Mouse (Mus musculus) intestine, embryonic 15.5 days (tissue): Measurements from ENCODE around the gene Ghrh. TPM values are rescaled to one million over a fixed set of nuclear protein-coding genes. Genes with fewer than 3 reads are reported as not detected.
"Not testable (repeated sequence)": the region's sequence is repeated elsewhere in the genome, so short reads cannot be mapped to it uniquely, and the experiment has no call there.

ENCODE experiments used
- ATAC-seq: fragments of 200-750 bp; cut with Nextera tagmentation; 2 replicates; pipeline ENCODE4 v1.8.0; 2017; ENCODE audit warnings: moderate TSS enrichment, moderate library complexity
- H3K27ac ChIP-seq: fragments of 300-500 bp; sonication (generic); 2 replicates; pipeline ENCODE4 v1.5.1; 2015; ENCODE audit warnings: mild to moderate bottlenecking, inconsistent platforms
- H3K27me3 ChIP-seq: fragments of 300-500 bp; sonication (generic); replicated peaks from 2 replicates; pipeline ENCODE4 v1.6.1; 2015; ENCODE audit warnings: inconsistent platforms
- H3K36me3 ChIP-seq: fragments of 300-500 bp; sonication (generic); 2 replicates; pipeline ENCODE4 v1.6.1; 2015; ENCODE audit warnings: inconsistent platforms
- H3K4me1 ChIP-seq: fragments of 300-500 bp; sonication (generic); replicated peaks from 2 replicates; pipeline ENCODE4 v1.6.1; 2015; ENCODE audit warnings: inconsistent platforms
- H3K4me2 ChIP-seq: fragments of 300-500 bp; sonication (generic); replicated peaks from 2 replicates; pipeline ENCODE4 v1.6.1; 2015; ENCODE audit warnings: mild to moderate bottlenecking, inconsistent platforms
- H3K4me3 ChIP-seq: fragments of 300-500 bp; sonication (generic); replicated peaks from 2 replicates; pipeline ENCODE4 v1.5.1; 2015; ENCODE audit warnings: inconsistent platforms
- H3K9ac ChIP-seq: fragments of 300-500 bp; sonication (generic); 2 replicates; pipeline ENCODE4 v1.6.1; 2015; ENCODE audit warnings: inconsistent platforms
- H3K9me3 ChIP-seq: fragments of 300-500 bp; sonication (generic); 2 replicates; pipeline ENCODE4 v1.6.1; 2016; ENCODE audit warnings: inconsistent platforms
- WGBS: fragments of 180-500 bp; shearing (Covaris S2); methylation state at CpG from one replicate; pipeline ENCODE4 v1.1.7; 2015; 5-methylcytosine and 5-hydroxymethylcytosine counted together
- polyA plus RNA-seq: library from polyadenylated mRNA; unstranded; fragments of >200 nt; fragmentation: Nextera tagmentation; extraction: Ambion mirVana; gene quantifications from 2 replicates; pipeline ENCODE4 v1.2.1, GENCODE M21; 2015

Ghrh gene
- 0.64 and 1.00 TPM in 2 replicates for polyA plus RNA-seq

GRCm38 (mm10) chr2:157347361-157348159 is at the start of gene Ghrh:
Gene Ghrh (minus strand): TSS chr2:157347506.
- no peak within 1 kb of the TSS for H3K4me3 ChIP-seq
- ATAC-seq = peak; percentile 60
- peak within 1 kb of the TSS; percentile 82 for H3K27ac ChIP-seq
- no peaks in the 10 kb centered on the region for H3K27me3 ChIP-seq
- no peaks in the 10 kb centered on the region for H3K9me3 ChIP-seq
- H3K9ac ChIP-seq = no peak within 1 kb of the TSS
- H3K4me1 ChIP-seq = peaks cover 16% of the 10 kb centered on the region
- H3K4me2 ChIP-seq = 0 out of 2 replicates have a peak within 1 kb of the TSS, but pooled peaks have one; percentile 26
- H3K36me3 ChIP-seq = no peaks in the 10 kb centered on the region
- 63% methylated on average over 26 of the region's 26 CpGs for WGBS

GRCm38 (mm10) chr2:157395960-157396359 is 48.7 kb upstream of the Ghrh start:
- peaks cover 26% of the 10 kb centered on the region for H3K4me1 ChIP-seq
- H3K27me3 ChIP-seq = no peaks in the 10 kb centered on the region
- no peaks in the 10 kb centered on the region for H3K9me3 ChIP-seq
- H3K4me2 ChIP-seq = no peak overlapping the region
- peak overlapping the region; percentile 37 for H3K27ac ChIP-seq
- H3K36me3 ChIP-seq = peaks cover 13% of the 10 kb centered on the region
- no peak overlapping the region for H3K4me3 ChIP-seq
- 51% methylated on average over 13 of the region's 13 CpGs for WGBS
- ATAC-seq = no peak
- no peak overlapping the region for H3K9ac ChIP-seq

- H3K27me3 ChIP-seq = no peaks in the 10 kb centered on the region
- no peaks in the 10 kb centered on the region for H3K9me3 ChIP-seq
- H3K36me3 ChIP-seq = peaks cover 13% of the 10 kb centered on the region
- H3K9ac ChIP-seq = no peak overlapping the region
- no peak overlapping the region for H3K4me3 ChIP-seq
- no peak for ATAC-seq
- peaks cover 26% of the 10 kb centered on the region for H3K4me1 ChIP-seq
- peak overlapping the region; percentile 37 for H3K27ac ChIP-seq
- 32% methylated on average over 5 of the region's 5 CpGs for WGBS
- 0 out of 2 replicates have a peak overlapping the region, but pooled peaks have one; percentile 14 for H3K4me2 ChIP-seq
Measured at GRCm38 (mm10) chr2:157395371-157395770, 48.1 kb upstream of the Ghrh start.

- Histone ChIP-seq H3K4me3 (no peak overlapping the region), H3K9me3 (no peaks in the 10 kb centered on the region), H3K4me2 (0 out of 2 replicates have a peak overlapping the region, but pooled peaks have one; percentile 14), H3K36me3 (peaks cover 13% of the 10 kb centered on the region), H3K27ac (peak overlapping the region; percentile 37), H3K9ac (no peak overlapping the region), H3K4me1 (peaks cover 26% of the 10 kb centered on the region), H3K27me3 (no peaks in the 10 kb centered on the region)
- WGBS = 32% methylated on average over 6 of the region's 6 CpGs
- ATAC-seq = peak; percentile 78
Measured at GRCm38 (mm10) chr2:157394868-157395267, 47.6 kb upstream of the Ghrh start.

- Histone ChIP-seq H3K4me3 (no peak overlapping the region), H3K4me1 (peaks cover 26% of the 10 kb centered on the region), H3K27me3 (no peaks in the 10 kb centered on the region), H3K27ac (no peak overlapping the region), H3K36me3 (peaks cover 12% of the 10 kb centered on the region), H3K4me2 (no peak overlapping the region), H3K9ac (no peak overlapping the region), H3K9me3 (no peaks in the 10 kb centered on the region)
- no peak for ATAC-seq
- 97% methylated on average over 4 of the region's 4 CpGs for WGBS
Measured at GRCm38 (mm10) chr2:157393549-157393948, 46.2 kb upstream of the Ghrh start.

- Histone ChIP-seq H3K9me3 (no peaks in the 10 kb centered on the region), H3K4me1 (peaks cover 26% of the 10 kb centered on the region), H3K27me3 (no peaks in the 10 kb centered on the region), H3K9ac (no peak overlapping the region), H3K4me2 (no peak overlapping the region), H3K27ac (no peak overlapping the region), H3K36me3 (peaks cover 8% of the 10 kb centered on the region; the same call in 1 of the 2 replicates), H3K4me3 (no peak overlapping the region)
- WGBS = 91% methylated on average over 2 of the region's 2 CpGs
- no peak for ATAC-seq
Measured at GRCm38 (mm10) chr2:157392331-157392730, 45.0 kb upstream of the Ghrh start.

GRCm38 (mm10) chr2:157389591-157389921 is 42.2 kb upstream of the Ghrh start:
- H3K4me1 ChIP-seq = peaks cover 8% of the 10 kb centered on the region
- no peak overlapping the region for H3K9ac ChIP-seq
- no peak overlapping the region for H3K4me2 ChIP-seq
- no peaks in the 10 kb centered on the region for H3K9me3 ChIP-seq
- no peaks in the 10 kb centered on the region for H3K27me3 ChIP-seq
- H3K27ac ChIP-seq = no peak overlapping the region
- H3K36me3 ChIP-seq = 0 out of 2 replicates have a peak, but pooled peaks cover 3% of the 10 kb centered on the region
- ATAC-seq = no peak
- WGBS = 83% methylated on average over 7 of the region's 7 CpGs
- no peak overlapping the region for H3K4me3 ChIP-seq

- not testable (repeated sequence) for H3K4me1 ChIP-seq, H3K36me3 ChIP-seq, H3K4me3 ChIP-seq, H3K27ac ChIP-seq, H3K9ac ChIP-seq, ATAC-seq, H3K4me2 ChIP-seq, H3K9me3 ChIP-seq, H3K27me3 ChIP-seq
- WGBS = 92% methylated on average over 14 of the region's 14 CpGs
Measured at GRCm38 (mm10) chr2:157388901-157389590, 41.7 kb upstream of the Ghrh start.

- 81% methylated on average over 4 of the region's 4 CpGs for WGBS
- H3K4me3 ChIP-seq = no peak overlapping the region
- no peaks in the 10 kb centered on the region for H3K27me3 ChIP-seq
- H3K9me3 ChIP-seq = no peaks in the 10 kb centered on the region
- peaks cover 6% of the 10 kb centered on the region; the same call in 1 of the 2 replicates for H3K36me3 ChIP-seq
- H3K27ac ChIP-seq = no peak overlapping the region
- no peaks in the 10 kb centered on the region for H3K4me1 ChIP-seq
- H3K9ac ChIP-seq = no peak overlapping the region
- no peak for ATAC-seq
- no peak overlapping the region for H3K4me2 ChIP-seq
Measured at GRCm38 (mm10) chr2:157384836-157385235, 37.5 kb upstream of the Ghrh start.

- Histone ChIP-seq H3K4me1 (peaks cover 26% of the 10 kb centered on the region), H3K4me2 (no peak overlapping the region), H3K36me3 (peaks cover 2% of the 10 kb centered on the region; the same call in 1 of the 2 replicates), H3K4me3 (no peak overlapping the region), H3K27ac (no peak overlapping the region), H3K27me3 (no peaks in the 10 kb centered on the region), H3K9ac (no peak overlapping the region), H3K9me3 (no peaks in the 10 kb centered on the region)
- ATAC-seq = no peak
- WGBS = 64% methylated on average over 3 of the region's 3 CpGs
Measured at GRCm38 (mm10) chr2:157376995-157377394, 29.7 kb upstream of the Ghrh start.

GRCm38 (mm10) chr2:157375794-157376757 is 28.8 kb upstream of the Ghrh start:
- H3K27ac ChIP-seq = no peak overlapping the region
- 38% methylated on average over 14 of the region's 14 CpGs for WGBS

GRCm38 (mm10) chr2:157375051-157375450 is 27.7 kb upstream of the Ghrh start:
- Histone ChIP-seq H3K4me3 (no peak overlapping the region), H3K27me3 (no peaks in the 10 kb centered on the region), H3K9ac (no peak overlapping the region), H3K9me3 (no peaks in the 10 kb centered on the region), H3K4me1 (peaks cover 34% of the 10 kb centered on the region), H3K4me2 (no peak overlapping the region), H3K27ac (peak overlapping the region; percentile 54), H3K36me3 (no peaks in the 10 kb centered on the region)
- ATAC-seq = peak; percentile 48
- WGBS = 39% methylated on average over 8 of the region's 8 CpGs

More at GRCm38 (mm10) chr2:157375794-157376757, 28.8 kb upstream of the Ghrh start:
- no peak for ATAC-seq
- Histone ChIP-seq H3K9ac (no peak overlapping the region), H3K9me3 (no peaks in the 10 kb centered on the region), H3K4me1 (peaks cover 29% of the 10 kb centered on the region), H3K4me2 (no peak overlapping the region), H3K36me3 (peaks cover 2% of the 10 kb centered on the region; the same call in 1 of the 2 replicates), H3K4me3 (no peak overlapping the region), H3K27me3 (no peaks in the 10 kb centered on the region)
